Mouse (Mus musculus): ENCODE data around the gene Ccz1.

- no peak for TF ChIP-seq CTCF (IDR thresholded peaks at IDR 0.05; ENCODE audit: control insufficient read depth, insufficient read depth, low read length)
- no peak for TF ChIP-seq POLR2A (IDR thresholded peaks at IDR 0.05; ENCODE audit: borderline replicate concordance, control insufficient read depth, low read depth, low read length)
Observed at GRCm38 (mm10) chr5:143976726-143977431, 37.8 kb downstream of the Ccz1 start.
